Mouse (Mus musculus) erythroblast, embryonic 14.5 days (primary cell): ENCODE measurements around the gene Msmp. TPM values are rescaled to one million over a fixed set of nuclear protein-coding genes. Genes with fewer than 3 reads are reported as not detected.

ENCODE experiments used
- H3K27me3 ChIP-seq: 2 replicates; pipeline ENCODE4 v1.6.1; 2012; ENCODE audit warnings: inconsistent platforms; ENCODE audit not compliant: control insufficient read depth
- H3K36me3 ChIP-seq: 2 replicates; pipeline ENCODE4 v1.6.1; 2012; ENCODE audit warnings: mild to moderate bottlenecking, inconsistent platforms; ENCODE audit not compliant: control insufficient read depth
- H3K4me1 ChIP-seq: 2 replicates; pipeline ENCODE4 v1.6.1; 2012; ENCODE audit warnings: inconsistent platforms; ENCODE audit not compliant: control insufficient read depth
- H3K4me3 ChIP-seq: replicated peaks from 2 replicates; pipeline ENCODE3; 2012; ENCODE audit warnings: moderate library complexity, mild to moderate bottlenecking, inconsistent platforms
- H3K9me3 ChIP-seq: 2 replicates; pipeline ENCODE4 v1.6.1; 2012; ENCODE audit warnings: low read length, inconsistent platforms, mixed read lengths; ENCODE audit not compliant: control insufficient read depth
- GATA1 ChIP-seq: IDR thresholded peaks from 2 replicates; pipeline ENCODE4 v1.6.1; 2012; ENCODE audit warnings: low read length, inconsistent platforms, mixed read lengths
- TAL1 ChIP-seq: IDR thresholded peaks from 3 replicates; pipeline ENCODE4 v1.6.1; 2012; ENCODE audit warnings: low read length, inconsistent platforms, mixed read lengths
- polyA plus RNA-seq: library from polyadenylated mRNA; stranded (reverse); fragments of >175 nt; gene quantifications from 2 replicates; pipeline ENCODE4 v1.2.3, GENCODE M21; 2012

The Msmp gene
- polyA plus RNA-seq, 1 experiment, result not detected

GRCm38 (mm10) chr4:43571395-43572045, 12.8 kb downstream of the Msmp start:
- H3K4me3 ChIP-seq, result no peak overlapping the region
- peaks cover 31% of the 10 kb centered on the region for H3K4me1 ChIP-seq
- H3K9me3 ChIP-seq, result no peaks in the 10 kb centered on the region
- TF ChIP-seq GATA1 (no peak), TAL1 (no peak)
- peaks cover 98% of the 10 kb centered on the region for H3K36me3 ChIP-seq
- no peaks in the 10 kb centered on the region for H3K27me3 ChIP-seq

- TF ChIP-seq GATA1 (no peak), TAL1 (no peak)
- no peaks in the 10 kb centered on the region for H3K27me3 ChIP-seq
- no peaks in the 10 kb centered on the region for H3K9me3 ChIP-seq
- H3K36me3 ChIP-seq, result peaks cover 80% of the 10 kb centered on the region
- no peak overlapping the region for H3K4me3 ChIP-seq
- peaks cover 24% of the 10 kb centered on the region for H3K4me1 ChIP-seq
Measured at GRCm38 (mm10) chr4:43567140-43567539, 17.2 kb downstream of the Msmp start.

GRCm38 (mm10) chr4:43564231-43564630, 20.1 kb downstream of the Msmp start:
- Histone ChIP-seq H3K36me3 (peaks cover 67% of the 10 kb centered on the region), H3K4me3 (no peak overlapping the region)
- TF ChIP-seq GATA1 (no peak), TAL1 (no peak)

GRCm38 (mm10) chr4:43563601-43563875, 20.8 kb downstream of the Msmp start:
- peaks cover 48% of the 10 kb centered on the region for H3K4me1 ChIP-seq
- no peaks in the 10 kb centered on the region for H3K9me3 ChIP-seq
- TF ChIP-seq GATA1 (no peak), TAL1 (no peak)
- peak overlapping the region; percentile 82 for H3K4me3 ChIP-seq
- H3K27me3 ChIP-seq, result no peaks in the 10 kb centered on the region
- peaks cover 66% of the 10 kb centered on the region for H3K36me3 ChIP-seq

More at GRCm38 (mm10) chr4:43564231-43564630, 20.1 kb downstream of the Msmp start:
- no peaks in the 10 kb centered on the region for H3K9me3 ChIP-seq
- peaks cover 41% of the 10 kb centered on the region for H3K4me1 ChIP-seq
- no peaks in the 10 kb centered on the region for H3K27me3 ChIP-seq

GRCm38 (mm10) chr4:43562769-43563600, 21.3 kb downstream of the Msmp start:
- no peaks in the 10 kb centered on the region for H3K27me3 ChIP-seq

GRCm38 (mm10) chr4:43561997-43562768, 22.1 kb downstream of the Msmp start, which contains the start of the genes Creb3 and Tln1:
TSS of gene Creb3 (plus strand) at chr4:43562332.
TSS of gene Tln1 (minus strand) at chr4:43562691.
- TF ChIP-seq GATA1 (no peak), TAL1 (no peak)
- H3K9me3 ChIP-seq, result no peaks in the 10 kb centered on the region
- H3K27me3 ChIP-seq, result no peaks in the 10 kb centered on the region
- H3K4me3 ChIP-seq, result peak within 1 kb of the TSS; percentile 82
- H3K4me1 ChIP-seq, result peaks cover 61% of the 10 kb centered on the region
- H3K36me3 ChIP-seq, result peaks cover 66% of the 10 kb centered on the region

More at GRCm38 (mm10) chr4:43562769-43563600, 21.3 kb downstream of the Msmp start:
- H3K4me3 ChIP-seq, result peak overlapping the region; percentile 82
- no peaks in the 10 kb centered on the region for H3K9me3 ChIP-seq
- peaks cover 66% of the 10 kb centered on the region for H3K36me3 ChIP-seq
- TF ChIP-seq TAL1, result no peak
- no peak for TF ChIP-seq GATA1
- peaks cover 53% of the 10 kb centered on the region for H3K4me1 ChIP-seq

- TF ChIP-seq GATA1, result no peak
- no peak for TF ChIP-seq TAL1
- Histone ChIP-seq H3K27me3 (no peaks in the 10 kb centered on the region), H3K4me3 (peak overlapping the region; percentile 82), H3K36me3 (peaks cover 66% of the 10 kb centered on the region), H3K9me3 (no peaks in the 10 kb centered on the region), H3K4me1 (peaks cover 63% of the 10 kb centered on the region)
Measured at GRCm38 (mm10) chr4:43561436-43561996, 22.8 kb downstream of the Msmp start.

- no peaks in the 10 kb centered on the region for H3K9me3 ChIP-seq
- H3K4me3 ChIP-seq, result peak overlapping the region; percentile 82
- H3K4me1 ChIP-seq, result peaks cover 63% of the 10 kb centered on the region
- TF ChIP-seq TAL1, result no peak
- no peak for TF ChIP-seq GATA1
- H3K36me3 ChIP-seq, result peaks cover 66% of the 10 kb centered on the region
- H3K27me3 ChIP-seq, result no peaks in the 10 kb centered on the region
Measured at GRCm38 (mm10) chr4:43560976-43561375, 23.3 kb downstream of the Msmp start.
